Mouse (Mus musculus) small intestine, adult 2 months (tissue): ENCODE measurements around the gene D930048N14Rik.

Experiments used
- CTCF ChIP-seq: fragments of 200-500 bp; IDR thresholded peaks from 2 replicates; pipeline ENCODE4 v1.5.1; 2012; ENCODE audit warnings: low read depth, mild to moderate bottlenecking, control low read depth, inconsistent platforms, low read length, moderate library complexity, mixed read lengths; ENCODE audit not compliant: insufficient replicate concordance, insufficient read length; ENCODE audit errors: extremely low read depth
- POLR2A ChIP-seq: fragments of 200-500 bp; IDR thresholded peaks from 2 replicates; pipeline ENCODE4 v1.6.1; 2012; ENCODE audit warnings: low read depth, mild to moderate bottlenecking, control low read depth, inconsistent platforms, low read length, moderate library complexity

- no peak for TF ChIP-seq CTCF
- TF ChIP-seq POLR2A, result no peak
These were observed 4.5 kb upstream of the D930048N14Rik start for GRCm38 (mm10) chr11:51646245-51646644.
